Mouse (Mus musculus) heart, adult 9 months (tissue): Measurements from ENCODE around the gene Ltb.
"Not testable (repeated sequence)": the region's sequence is repeated elsewhere in the genome, so short reads cannot be mapped to it uniquely, and the experiment has no call there.

Experiments used
- DNase-seq, 2 experiments: peaks; one replicate each; pipeline ENCODE4 v3.0.0; 2022; ENCODE audit warnings: low spot score in 2 of 2

The Ltb gene

DNA sequence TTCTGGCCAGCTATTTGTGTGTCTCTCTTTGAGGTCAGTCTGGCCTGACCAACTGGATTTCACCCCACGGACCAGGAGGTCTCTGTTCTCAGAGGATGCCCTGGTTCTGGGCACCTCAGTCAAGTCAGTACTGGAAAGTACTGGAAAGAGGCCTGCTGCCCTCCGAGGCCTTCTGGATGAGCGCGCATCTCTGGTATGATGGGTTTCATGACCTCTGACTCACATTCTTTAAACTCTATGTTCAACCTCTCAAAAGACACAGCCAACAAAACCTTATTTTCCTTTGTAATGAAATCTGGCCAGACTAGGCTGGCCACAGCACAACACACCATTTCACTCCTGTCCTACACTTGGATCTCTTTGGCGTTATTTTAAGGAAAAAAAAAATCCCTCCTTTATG is 31.2 kb downstream of the Ltb start:
- no peak for DNase-seq

DNA sequence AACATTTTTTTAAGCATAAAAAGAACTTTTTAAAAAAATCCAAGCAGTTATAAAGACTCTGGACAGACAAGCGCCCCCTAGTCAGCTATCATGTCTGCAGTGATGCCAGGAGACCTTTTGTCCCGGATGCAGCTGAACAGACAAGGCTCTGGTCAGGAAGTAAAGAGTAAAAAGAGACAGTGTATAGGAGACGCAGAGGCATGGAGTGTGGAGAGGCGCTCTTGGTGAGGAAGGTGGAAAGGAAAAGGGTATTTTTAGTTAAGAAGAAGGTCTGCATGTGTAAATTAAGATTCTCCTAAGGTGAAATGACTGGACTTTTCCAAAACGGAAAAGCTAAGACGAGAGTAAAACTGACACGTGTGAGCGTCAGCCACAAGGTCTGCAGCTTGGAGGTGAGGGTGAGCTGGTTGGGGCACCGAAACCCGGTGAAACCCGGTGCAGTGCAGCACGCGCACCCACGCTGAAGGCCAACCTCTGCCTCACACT is 32.4 kb downstream of the Ltb start:
- no peak for DNase-seq

DNA sequence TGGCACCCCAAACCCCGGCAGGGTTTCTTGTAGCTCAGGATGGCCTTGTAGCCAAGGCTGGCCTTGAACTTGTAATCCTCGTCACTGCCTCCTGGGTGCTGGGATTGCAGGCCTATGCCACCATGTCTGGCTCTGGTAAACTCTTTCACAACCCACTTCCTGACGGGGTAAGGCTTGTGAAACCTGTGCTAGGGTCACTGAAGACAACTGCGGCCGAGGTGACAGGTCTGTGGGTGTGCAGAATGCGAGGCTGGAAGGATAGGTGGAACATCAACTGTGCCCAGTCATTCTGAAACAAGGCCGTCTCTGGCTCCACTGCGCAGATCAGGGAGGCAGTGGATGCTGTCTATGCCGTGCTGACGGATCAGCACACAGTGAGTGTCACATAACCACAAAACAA is 36.8 kb downstream of the Ltb start:
- DNase-seq, result no peak

DNA sequence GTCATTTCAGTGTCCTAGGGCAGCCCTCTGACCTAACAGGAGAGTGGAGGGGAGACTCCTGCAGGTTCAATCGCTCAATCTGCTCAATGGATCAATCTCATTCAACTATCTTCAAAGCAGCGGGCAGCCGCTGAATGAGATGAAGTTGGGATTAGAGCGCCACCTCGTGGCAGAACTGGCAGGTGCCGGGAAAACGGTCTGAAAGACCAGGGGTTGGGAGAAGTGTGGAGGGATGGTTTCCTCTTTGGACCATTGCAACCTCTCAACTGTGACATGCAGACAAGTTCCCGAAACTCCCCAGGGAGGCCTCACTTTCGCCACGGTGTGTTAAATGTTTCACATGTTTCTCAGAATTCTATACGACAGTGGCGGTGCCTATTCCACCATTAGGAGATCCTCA is 37.8 kb downstream of the Ltb start:
- DNase-seq, result peak; percentile 68 to 81

DNA sequence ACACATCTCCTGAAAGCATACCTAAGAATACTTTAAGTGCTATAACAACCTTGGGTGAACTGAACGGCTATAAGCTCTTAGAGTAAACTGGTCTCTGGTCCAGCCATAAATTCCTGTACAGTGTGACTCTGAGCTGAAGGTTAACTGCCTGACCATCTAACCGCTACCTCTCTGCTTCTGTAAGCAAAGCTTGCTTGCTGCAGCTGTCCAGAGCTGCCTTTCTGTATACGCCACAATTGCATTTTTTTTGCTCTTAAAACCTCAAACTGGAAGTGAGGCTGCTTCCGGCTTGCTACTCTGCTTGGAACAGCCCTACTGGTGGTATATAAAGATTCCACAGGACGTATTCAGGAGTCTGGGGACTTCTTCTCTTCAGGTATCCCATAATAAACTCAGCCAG is 38.4 kb downstream of the Ltb start:
- no peak for DNase-seq

DNA sequence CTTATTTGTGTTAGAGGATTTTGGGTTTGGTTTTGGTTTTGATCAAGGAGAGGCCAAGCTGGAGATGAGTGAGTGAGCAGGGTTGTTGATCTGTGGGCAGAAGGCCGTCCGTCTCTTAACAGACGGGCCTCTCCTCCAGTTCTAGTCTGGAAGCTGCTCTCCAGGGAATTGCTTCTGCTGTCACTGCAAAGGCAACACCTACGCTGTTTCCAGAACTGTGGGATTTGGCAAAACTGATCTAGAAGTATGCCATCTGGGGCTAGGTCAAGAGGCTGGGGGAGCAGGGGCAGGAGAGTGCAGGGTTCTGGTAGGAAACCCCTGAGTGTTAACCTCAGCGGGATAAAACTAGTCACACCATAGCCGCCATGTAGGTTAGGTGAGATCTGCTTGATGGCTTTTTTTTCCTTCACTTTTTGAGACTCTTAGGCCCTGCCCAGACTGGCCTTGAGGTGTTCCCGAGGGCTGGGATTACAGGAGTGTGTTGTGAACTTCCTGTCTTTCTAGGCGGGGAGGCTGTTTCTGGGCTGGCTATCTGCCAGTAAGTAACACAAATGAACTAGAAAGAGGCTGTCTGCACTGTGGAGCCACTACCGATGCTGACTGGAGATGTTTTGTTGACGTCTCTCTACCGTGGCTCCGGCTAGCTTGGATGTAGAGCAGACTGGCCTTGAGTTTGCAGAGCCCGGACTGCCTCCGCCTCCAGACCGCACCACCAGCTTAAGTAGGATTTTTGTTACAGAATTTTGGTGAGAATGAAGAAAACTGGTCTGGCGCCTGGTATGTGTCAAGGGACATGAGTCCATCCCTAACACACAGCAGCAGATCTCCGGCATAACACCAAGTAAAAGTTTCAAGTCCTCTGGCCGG is 39.1 kb downstream of the Ltb start, which contains the start of gene Atp6v1g2:
TSS of gene Atp6v1g2 (plus strand) at position 547 of the 867 bp plus-strand sequence.
- DNase-seq, result no peak

DNA sequence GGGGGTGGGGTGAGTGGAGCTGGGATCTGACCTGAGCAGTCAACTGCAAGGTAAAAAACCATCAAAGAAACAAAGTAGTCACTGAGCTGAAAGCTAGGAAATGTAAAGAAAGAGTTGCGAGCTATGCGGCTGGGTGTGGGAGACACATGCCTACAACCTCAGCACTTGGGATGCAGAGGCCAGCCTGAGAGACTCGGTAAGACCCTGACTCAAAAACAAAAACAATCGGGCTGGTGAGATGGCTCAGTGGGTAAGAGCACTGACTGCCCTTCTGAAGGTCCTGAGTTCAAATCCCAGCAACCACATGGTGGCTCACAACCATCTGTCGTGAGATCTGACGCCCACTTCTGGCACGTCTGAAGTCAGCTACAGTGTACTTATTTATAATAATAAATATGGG is 39.9 kb downstream of the Ltb start:
- not testable (repeated sequence) for DNase-seq

DNA sequence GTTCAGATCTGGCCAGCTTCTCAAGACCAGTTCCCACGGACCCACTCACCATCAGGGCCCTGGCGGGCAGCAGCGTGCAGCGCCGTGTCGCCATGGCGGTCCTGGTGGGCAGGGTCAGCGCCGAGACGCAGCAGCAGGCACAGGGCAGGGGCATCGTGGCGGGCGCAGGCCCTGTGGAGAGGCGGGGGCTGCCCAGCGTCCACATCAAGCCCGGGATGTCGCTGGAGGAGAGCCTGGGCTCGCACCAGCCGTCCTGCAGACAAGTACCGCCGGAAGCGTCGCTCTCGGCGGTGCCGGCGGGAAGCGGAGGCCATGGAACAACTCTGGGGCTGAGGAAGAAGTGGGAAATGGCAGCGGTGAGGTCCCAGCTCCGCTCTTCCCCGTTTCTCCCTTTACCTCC is 40.7 kb downstream of the Ltb start:
- no peak for DNase-seq

DNA sequence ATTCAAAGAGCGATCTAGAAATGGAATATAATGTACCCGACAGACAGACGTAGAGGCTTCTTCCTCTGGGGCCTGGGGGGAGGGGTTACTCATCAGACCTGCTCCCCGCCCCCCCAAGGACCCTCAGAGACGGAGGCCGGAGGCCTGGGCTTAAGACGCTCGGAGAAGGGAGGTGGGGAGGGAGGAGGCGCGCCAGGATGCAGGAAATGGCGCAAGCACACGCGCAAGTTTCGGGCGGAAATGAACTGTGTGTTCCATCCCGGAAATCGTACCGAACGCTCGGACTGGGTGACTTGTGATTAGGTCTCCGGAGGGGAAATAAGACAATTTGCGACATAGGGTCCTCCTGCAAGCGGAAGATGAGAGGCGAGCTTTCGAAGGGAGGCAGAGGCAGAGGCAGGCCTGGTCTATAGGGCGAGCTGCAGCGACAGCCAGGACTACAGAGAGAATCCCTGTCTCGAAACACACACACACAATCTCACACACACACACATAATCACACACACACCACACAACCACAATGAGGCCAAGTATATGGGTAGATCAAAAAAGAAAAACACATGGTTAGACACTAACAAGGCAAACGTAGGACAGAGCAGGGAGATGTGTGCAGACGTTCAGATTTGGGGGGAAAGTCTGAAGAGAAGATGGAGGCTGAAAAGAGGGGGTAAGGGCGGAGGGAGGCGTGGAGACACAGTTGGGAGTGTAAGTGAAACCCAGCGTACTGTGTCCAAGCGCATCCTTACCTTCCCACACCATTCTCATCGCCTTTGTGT is 41.6 kb downstream of the Ltb start, which contains the start of gene Nfkbil1:
TSS of gene Nfkbil1 (minus strand) at position 179 of the 776 bp plus-strand sequence.
- peak; percentile 93 for DNase-seq

DNA sequence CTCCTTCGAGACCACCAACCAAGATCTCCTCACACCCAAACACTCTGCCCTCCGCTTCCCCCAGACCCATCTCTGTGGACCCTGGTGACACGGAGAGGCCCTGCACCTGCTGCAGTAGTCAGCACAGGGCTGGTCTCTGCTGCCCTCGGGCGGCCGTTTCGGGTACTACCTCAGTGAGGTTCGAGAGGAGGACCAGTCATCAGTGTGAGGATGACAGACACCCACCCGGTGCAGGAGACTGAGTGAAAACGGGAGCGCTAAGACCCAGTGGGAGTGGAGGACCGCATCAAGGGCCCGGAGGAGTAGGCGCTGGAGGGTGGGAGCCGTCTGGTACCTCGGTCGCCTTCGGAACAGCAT is 42.1 kb downstream of the Ltb start:
- DNase-seq, result peak; percentile 90 to 95

DNA sequence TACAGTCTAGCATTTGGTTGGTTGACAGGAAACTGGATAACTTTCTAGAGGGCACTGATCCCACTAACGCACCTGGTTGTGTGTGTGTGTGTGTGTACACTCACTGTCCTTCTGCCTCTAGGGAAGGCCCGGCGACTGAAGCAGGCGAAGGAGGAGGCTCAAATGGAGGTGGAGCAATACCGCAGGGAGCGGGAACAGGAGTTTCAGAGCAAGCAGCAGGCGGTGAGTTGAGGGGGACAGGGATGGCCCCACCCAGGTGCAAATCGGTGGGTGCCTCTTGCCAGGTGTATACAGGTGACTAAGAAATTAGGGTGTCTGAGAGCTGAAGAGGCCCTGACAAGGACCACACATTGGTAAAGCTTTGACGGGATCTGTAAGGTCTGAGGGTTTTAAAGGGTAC is 42.8 kb downstream of the Ltb start:
- no peak for DNase-seq

DNA sequence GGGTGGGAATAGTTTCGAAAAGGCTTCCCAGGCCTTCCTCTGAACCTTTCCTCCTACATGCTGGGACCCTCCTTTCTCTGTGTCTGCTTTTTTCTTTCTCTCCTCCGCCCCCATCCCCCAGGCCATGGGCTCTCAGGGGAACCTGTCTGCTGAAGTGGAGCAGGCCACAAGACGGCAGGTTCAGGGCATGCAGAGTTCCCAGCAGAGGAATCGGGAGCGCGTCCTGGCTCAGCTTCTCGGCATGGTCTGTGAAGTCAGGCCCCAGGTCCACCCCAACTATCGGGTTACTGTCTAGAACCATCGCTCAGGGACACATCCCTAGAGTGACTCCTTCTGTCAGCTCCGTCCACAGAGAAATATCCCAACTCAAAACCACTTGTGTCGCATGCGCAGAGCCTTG is 43.3 kb downstream of the Ltb start:
- DNase-seq, result no peak

DNA sequence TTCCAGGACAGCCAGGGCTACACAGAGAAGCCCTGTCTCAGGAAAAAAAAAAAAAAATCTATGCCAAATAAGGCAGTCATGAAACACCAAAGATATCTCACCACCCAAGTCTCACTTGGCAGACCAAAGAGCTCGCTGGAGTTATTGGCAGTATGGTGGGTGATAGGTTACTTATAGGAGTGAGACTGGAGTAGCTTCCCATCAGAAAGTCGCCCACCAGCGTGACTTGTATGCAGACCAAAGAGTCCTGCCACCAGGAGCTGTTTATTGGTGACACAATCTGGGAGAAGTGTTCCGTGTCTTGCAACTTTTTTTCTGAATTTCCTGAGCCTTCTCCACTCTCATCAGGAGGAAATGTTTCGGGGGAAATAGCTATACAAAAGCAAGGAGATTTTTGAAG is 45.5 kb downstream of the Ltb start:
- DNase-seq, result no peak

DNA sequence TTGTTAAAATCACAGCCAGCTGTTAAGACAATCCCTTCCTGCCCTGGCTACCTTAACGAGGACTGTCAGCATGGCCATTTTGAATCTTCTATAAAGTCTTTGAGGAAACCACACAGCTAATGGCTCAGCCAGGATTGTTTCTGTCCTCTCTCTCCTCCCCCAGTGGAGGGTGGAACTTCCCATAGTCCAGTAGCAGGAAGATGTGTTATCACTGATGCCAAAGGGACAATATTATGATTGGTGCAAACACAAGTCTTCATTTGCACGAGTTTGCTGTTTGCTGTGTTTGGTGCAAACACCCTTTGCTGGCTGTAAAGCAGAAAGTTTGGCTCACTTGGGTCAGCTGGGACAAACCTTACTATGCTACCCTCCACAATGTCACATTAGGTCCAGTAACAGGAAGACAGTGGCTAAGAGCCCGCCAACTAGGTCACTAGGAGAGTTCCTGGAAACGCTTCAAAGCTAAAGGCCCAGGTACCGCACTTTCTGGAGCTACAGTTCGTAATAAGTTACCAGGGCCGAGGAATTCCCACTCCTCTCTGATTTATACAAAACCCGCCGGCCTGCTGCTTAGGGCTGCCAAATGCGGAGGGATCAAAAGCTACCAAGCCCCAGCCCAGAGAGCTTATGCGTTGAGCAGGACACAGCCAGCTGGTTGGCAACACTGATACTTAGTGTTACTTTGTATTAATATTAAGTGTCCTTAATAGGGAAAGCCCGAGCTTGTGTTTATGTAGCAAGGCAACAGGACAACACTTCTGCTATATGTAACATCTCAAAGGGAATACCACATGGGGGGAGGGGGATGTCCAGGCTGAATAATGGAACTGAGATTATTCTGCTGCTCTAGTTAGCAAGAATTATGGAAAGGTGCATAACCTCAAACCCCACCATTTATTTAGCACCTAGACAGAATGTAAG is 46.4 kb downstream of the Ltb start:
- DNase-seq, result no peak

DNA sequence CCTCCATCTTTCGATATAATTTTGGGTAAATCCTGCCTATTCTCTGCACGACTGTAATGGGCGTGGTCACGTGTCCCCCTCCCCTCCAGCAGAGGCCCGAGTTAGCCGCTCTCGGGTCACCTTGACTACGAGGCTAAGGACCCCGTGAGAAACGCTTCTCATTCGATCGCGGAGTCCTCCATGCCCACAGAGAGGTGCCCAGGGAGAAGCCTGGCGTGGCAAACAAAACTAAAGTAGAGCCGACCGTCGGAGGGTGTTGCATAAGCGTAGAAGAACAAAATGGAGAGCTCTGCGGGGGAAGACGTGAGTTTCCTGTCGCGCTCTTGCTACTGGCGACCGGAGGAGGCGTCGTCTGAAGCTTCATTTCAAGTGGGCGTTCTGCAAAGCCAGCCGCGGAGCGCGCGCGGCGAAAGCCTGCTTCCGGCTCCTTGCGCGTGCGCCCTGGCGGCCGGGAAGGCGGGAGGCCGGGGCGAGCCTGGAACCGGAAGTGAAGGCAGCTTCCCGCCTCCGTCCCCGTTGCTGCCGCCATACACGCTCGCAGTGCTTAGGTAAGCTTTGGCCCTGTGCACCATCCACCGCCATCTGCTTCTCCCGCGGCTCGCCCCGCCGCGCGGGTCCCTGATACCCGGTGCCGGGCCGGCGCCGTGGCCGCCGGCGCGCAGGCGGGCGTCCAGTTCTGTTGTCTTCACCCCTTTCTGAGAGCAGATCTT is 47.2 kb downstream of the Ltb start, which contains the start of gene Ddx39b:
TSS of gene Ddx39b (plus strand) at position 442 of the 710 bp plus-strand sequence.
- peak; percentile 95 to 97 for DNase-seq

DNA sequence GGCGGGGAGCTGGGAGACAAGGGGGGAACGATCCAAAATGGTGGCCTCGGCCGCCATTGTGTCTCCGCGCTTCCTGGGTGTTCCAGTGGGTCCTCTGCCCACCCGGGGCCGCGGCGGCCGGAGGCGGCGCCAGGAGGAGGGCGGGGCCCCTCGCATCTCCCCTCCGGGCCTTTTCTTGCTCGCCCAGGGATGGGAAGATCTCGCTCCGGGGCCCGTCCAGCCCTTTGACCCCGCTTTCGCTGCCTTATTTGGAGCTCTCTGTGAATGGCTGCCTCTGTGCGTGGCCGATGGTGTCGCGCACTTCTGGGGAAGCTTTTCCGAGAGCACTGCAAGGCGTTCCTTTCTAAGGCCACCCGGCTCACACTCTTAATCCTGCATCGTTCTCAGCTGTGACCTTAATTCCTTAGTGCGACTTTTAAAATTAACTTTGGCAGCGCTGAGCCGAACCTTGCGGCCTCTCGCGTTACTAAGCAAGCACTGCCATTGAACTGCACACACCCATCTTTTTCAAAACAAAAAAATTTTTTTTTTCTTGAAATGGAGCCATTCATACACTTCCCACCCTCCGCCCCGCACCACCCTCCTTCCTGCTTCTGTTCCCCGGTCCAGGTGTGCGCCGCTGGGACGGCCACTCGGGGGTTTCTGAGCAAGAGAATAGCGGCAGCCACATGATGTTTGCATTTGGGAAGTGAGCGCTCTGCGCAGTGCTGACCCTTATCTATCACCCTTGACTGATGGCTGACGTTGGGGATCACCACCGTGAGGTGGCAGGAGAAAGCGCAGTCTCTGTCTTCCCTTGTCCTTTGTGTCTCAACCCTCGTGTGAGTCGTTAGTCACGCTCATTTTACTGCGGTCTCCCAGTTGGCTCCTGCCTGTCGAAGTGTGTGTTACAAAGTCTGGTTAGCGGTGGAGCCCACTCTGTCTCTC is 48.0 kb downstream of the Ltb start:
- peak in 1 of 2 experiments; percentile 56 for DNase-seq

DNA sequence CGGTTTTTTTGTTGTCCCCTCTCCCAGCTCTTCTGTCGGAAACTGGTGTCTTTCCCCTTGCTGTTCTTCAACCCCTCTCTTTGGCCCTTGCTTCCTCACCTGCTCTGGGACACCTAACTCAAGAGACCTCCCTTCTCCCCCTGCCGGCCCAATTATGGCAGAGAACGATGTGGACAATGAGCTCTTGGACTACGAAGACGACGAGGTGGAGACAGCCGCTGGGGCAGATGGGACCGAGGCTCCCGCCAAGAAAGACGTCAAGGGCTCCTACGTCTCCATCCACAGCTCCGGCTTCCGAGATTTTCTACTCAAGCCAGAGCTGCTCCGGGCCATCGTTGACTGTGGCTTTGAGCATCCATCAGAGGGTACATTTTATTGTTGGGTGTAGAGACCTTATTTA is 48.8 kb downstream of the Ltb start:
- no peak for DNase-seq

DNA sequence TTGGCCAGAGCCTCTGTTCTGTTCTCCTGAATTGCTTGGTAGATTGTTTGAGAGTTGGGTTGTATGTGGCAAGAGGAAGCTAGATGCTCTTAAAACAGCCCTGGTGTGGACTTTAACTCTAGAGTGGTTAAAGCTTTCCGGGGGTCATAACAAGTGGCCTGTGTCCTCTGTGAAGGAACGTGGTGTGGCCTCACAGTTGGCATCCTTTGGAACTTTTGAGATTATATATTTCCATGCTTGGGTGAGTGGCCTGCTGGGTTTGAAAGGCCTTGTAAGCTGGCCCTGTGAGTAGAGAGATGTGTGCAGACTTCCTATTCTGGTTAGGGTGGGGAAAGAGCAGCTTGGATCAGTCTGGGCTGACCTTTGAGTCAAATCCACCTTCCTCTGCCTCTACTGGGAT is 50.8 kb downstream of the Ltb start:
- no peak for DNase-seq
